ENCODE assay signal across 9 mouse cellular contexts in the genomic region with DNA sequence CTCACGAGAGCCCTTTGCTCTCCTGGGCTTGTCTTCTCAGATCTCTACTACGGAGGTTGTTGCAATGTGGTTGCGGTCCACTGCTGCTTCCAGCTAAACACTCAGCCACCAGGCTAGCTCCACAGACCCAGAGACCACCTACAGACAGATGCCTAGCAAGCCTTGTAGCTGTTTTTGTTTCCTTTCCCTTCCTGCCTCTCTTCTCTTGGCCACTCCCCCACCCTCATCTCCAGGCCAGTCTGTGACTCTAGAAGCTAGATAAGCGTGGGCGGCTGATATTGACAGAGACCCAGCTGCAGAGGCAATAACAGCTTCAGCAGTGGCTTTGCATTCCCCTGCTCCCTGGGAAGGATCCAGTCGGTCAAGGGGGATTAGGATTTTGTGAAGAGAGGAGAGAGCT. TPM values are rescaled to one million over a fixed set of nuclear protein-coding genes. Genes with fewer than 3 reads are reported as not detected.
DNase-seq lines count a peak whose midpoint lies in the region; ATAC-seq lines count a peak whose summit lies in the region.
"Had no signal": no experiment of that assay in that cellular context is flagged by ENCODE, and none has a peak within 500 bp of the region (broad histone marks: within the 10 kb centered on the region; RNA-seq: fewer than 3 reads in every experiment).

TSS of gene Scn7a (minus strand) at position 150 of the 400 bp plus-strand sequence.

- 27% methylated on average over 6 of the region's 6 CpGs for WGBS in midbrain, embryonic 11.5 days
- 30% methylated on average over 6 of the region's 6 CpGs for WGBS in midbrain, embryonic 16.5 days
- 40% methylated on average over 6 of the region's 6 CpGs for WGBS in midbrain, embryonic 13.5 days

- H3K4me3 ChIP-seq in midbrain, embryonic 11.5 days (ENCODE audit: low read depth, low read length) = no peak within 1 kb of the TSS
- no peak within 1 kb of the TSS for H3K4me3 ChIP-seq in midbrain, embryonic 16.5 days (ENCODE audit: low read depth, low read length)
- H3K4me3 ChIP-seq in midbrain, embryonic 13.5 days (replicated peaks) = no peak within 1 kb of the TSS

- DNase-seq in midbrain, embryonic 11.5 days (ENCODE audit: low spot score, missing footprints) = no peak
- DNase-seq in gastrocnemius, adult 8-10 months (ENCODE audit: low spot score in 2 of 2) = peak; percentile 3 to 5
- peak; percentile 46 to 51 for DNase-seq in heart, postnatal 14 days
- DNase-seq in cerebellum, adult 9-11 months = no peak
- DNase-seq in cerebellum, adult 9-10 months = no peak

- H3K4me2 ChIP-seq in midbrain, embryonic 11.5 days = no peak within 1 kb of the TSS; the same call in 1 of the 2 replicates
- H3K4me2 ChIP-seq in midbrain, embryonic 16.5 days (ENCODE audit: low read length) = no peak within 1 kb of the TSS
- H3K4me2 ChIP-seq in midbrain, embryonic 13.5 days (replicated peaks) = peak within 1 kb of the TSS; percentile 7; the same call in 1 of the 2 replicates

- intact Hi-C loops in heart, postnatal 14 days (cut with DNase I) = no loop called here

- H3K9ac ChIP-seq in midbrain, embryonic 11.5 days (ENCODE audit: low read length) = no peak within 1 kb of the TSS
- H3K9ac ChIP-seq in midbrain, embryonic 16.5 days (ENCODE audit: low read depth, low read length) = no peak within 1 kb of the TSS
- 0 out of 2 replicates have a peak within 1 kb of the TSS, but pooled peaks have one; percentile 14 for H3K9ac ChIP-seq in midbrain, embryonic 13.5 days (replicated peaks)

- H3K4me1 ChIP-seq in midbrain, embryonic 11.5 days (ENCODE audit: control insufficient read depth, insufficient read depth, low read length) = no peaks in the 10 kb centered on the region
- H3K4me1 ChIP-seq in midbrain, embryonic 16.5 days (ENCODE audit: control insufficient read depth, insufficient read depth, low read length) = no peaks in the 10 kb centered on the region
- peaks cover 6% of the 10 kb centered on the region for H3K4me1 ChIP-seq in midbrain, embryonic 13.5 days (replicated peaks)

- no peaks in the 10 kb centered on the region for H3K36me3 ChIP-seq in midbrain, embryonic 11.5 days (ENCODE audit: control insufficient read depth, insufficient read depth, low read length)
- H3K36me3 ChIP-seq in midbrain, embryonic 16.5 days (ENCODE audit: control insufficient read depth, insufficient read depth, low read length) = no peaks in the 10 kb centered on the region
- no peaks in the 10 kb centered on the region for H3K36me3 ChIP-seq in midbrain, embryonic 13.5 days

- H3K27me3 ChIP-seq in midbrain, embryonic 11.5 days (ENCODE audit: control insufficient read depth, insufficient read depth, low read length) = no peaks in the 10 kb centered on the region
- H3K27me3 ChIP-seq in midbrain, embryonic 16.5 days (ENCODE audit: control insufficient read depth, insufficient read depth, low read depth, low read length) = no peaks in the 10 kb centered on the region
- H3K27me3 ChIP-seq in midbrain, embryonic 13.5 days = no peaks in the 10 kb centered on the region

- H3K27ac ChIP-seq in midbrain, embryonic 11.5 days (ENCODE audit: low read depth, low read length) = no peak within 1 kb of the TSS
- H3K27ac ChIP-seq in midbrain, embryonic 16.5 days (ENCODE audit: low read length) = no peak within 1 kb of the TSS
- no peak within 1 kb of the TSS for H3K27ac ChIP-seq in midbrain, embryonic 13.5 days

- ATAC-seq in midbrain, embryonic 11.5 days (ENCODE audit: low FRiP score) = peak; percentile 55; the same call in 1 of the 2 replicates
- no peak for ATAC-seq in midbrain, embryonic 16.5 days
- ATAC-seq in midbrain, embryonic 13.5 days = 0 out of 2 replicates have a peak, but pooled peaks have one; percentile 17
- no peak for ATAC-seq in megakaryocyte progenitor cell, adult 5-6 weeks (replicated peaks; ENCODE audit: poor library complexity)

- no peaks in the 10 kb centered on the region for H3K9me3 ChIP-seq in midbrain, embryonic 11.5 days (ENCODE audit: control insufficient read depth, low read length)
- no peaks in the 10 kb centered on the region for H3K9me3 ChIP-seq in midbrain, embryonic 16.5 days (replicated peaks; ENCODE audit: control insufficient read depth, low read length, poor library complexity, severe bottlenecking)
- H3K9me3 ChIP-seq in midbrain, embryonic 13.5 days = no peaks in the 10 kb centered on the region

RNA-seq across cellular contexts. Expression of gene Scn7a, which starts in this region (rescaled TPM):
- polyA plus RNA-seq in midbrain, embryonic 11.5 days (2014; fragmentation: Nextera tagmentation; extraction: Ambion mirVana) = 0.19 and 0.40 TPM in 2 replicates
- 0.15 and 0.23 TPM in 2 replicates for polyA plus RNA-seq in midbrain, embryonic 16.5 days (2015; fragmentation: Nextera tagmentation; extraction: Ambion mirVana)
- 1 to 10 TPM; 1.5 to 2.8 (median 2.4) TPM for total RNA-seq in gastrocnemius, adult 8-10 months (2022)
- 10 to 100 TPM in 1 of 2 experiments, 1 to 10 TPM in 1; 8.5 to 11.9 TPM for total RNA-seq in heart, postnatal 14 days (2021)
- 0.13 and 0.24 TPM in 2 replicates for polyA plus RNA-seq in midbrain, embryonic 13.5 days (2015; fragmentation: Nextera tagmentation; extraction: Ambion mirVana)
- total RNA-seq in megakaryocyte progenitor cell, adult 5-6 weeks (2015) = not detected in 2 replicates
- total RNA-seq in megakaryocyte progenitor cell, adult 5-6 weeks (2017) = not detected in 2 replicates
- total RNA-seq: MEL had no signal

Comparison
In these comparisons a context has a peak if more than half of its experiments do, and no peak if none do; other contexts are left out.
1. Peak in ATAC-seq in midbrain, embryonic 11.5 days; RNA of the gene not detected or under 1 TPM.
2. Peak in ATAC-seq, H3K9ac ChIP-seq and H3K4me2 ChIP-seq in midbrain, embryonic 13.5 days; RNA of the gene not detected or under 1 TPM.
3. DNase-seq: peak in gastrocnemius, adult 8-10 months (2 of 2) and heart, postnatal 14 days (2 of 2); none in midbrain, embryonic 11.5 days (single experiment), cerebellum, adult 9-11 months (single experiment) and cerebellum, adult 9-10 months (single experiment).